ENCODE assay signal across 8 mouse cellular contexts in genomic region chr2:78048030-78048705, GRCm38 (mm10).
DNase-seq lines count a peak whose midpoint lies in the region; ATAC-seq lines count a peak whose summit lies in the region.

No protein-coding gene starts in this region.

- DNase-seq in hindbrain, embryonic 11.5 days (ENCODE audit: low spot score): peak; percentile 69
- DNase-seq in hindbrain, embryonic 10.5 days (ENCODE audit: low spot score): no peak
- DNase-seq in CD4-positive, CD25-positive, alpha-beta regulatory T cell, adult 2 months (ENCODE audit: low read depth, low spot score): peak; percentile 49
- DNase-seq in cerebellum, postnatal 10 days: peak; percentile 35 to 80
- peak; percentile 92 for DNase-seq in midbrain, embryonic 14.5 days
- no peak for DNase-seq in ovary, postnatal 14 days (ENCODE audit: low spot score)

- H3K4me1 ChIP-seq in hindbrain, embryonic 11.5 days (replicated peaks; ENCODE audit: control insufficient read depth, insufficient read depth, low read length): no peaks in the 10 kb centered on the region
- peaks cover 10% of the 10 kb centered on the region for H3K4me1 ChIP-seq in hindbrain, embryonic 10.5 days (replicated peaks)
- H3K4me1 ChIP-seq in hindbrain, embryonic 15.5 days (replicated peaks): peaks cover 13% of the 10 kb centered on the region
- H3K4me1 ChIP-seq in midbrain, embryonic 14.5 days (ENCODE audit: control insufficient read depth, insufficient read depth, low read length): peaks cover 12% of the 10 kb centered on the region; the same call in 1 of the 2 replicates

- H3K9ac ChIP-seq in hindbrain, embryonic 11.5 days (ENCODE audit: low read depth, low read length): no peak overlapping the region
- H3K9ac ChIP-seq in hindbrain, embryonic 15.5 days: 0 out of 2 replicates have a peak overlapping the region, but pooled peaks have one; percentile 7
- H3K9ac ChIP-seq in midbrain, embryonic 14.5 days (replicated peaks; ENCODE audit: low read length): no peak overlapping the region

- no peaks in the 10 kb centered on the region for H3K36me3 ChIP-seq in hindbrain, embryonic 11.5 days (ENCODE audit: control insufficient read depth, insufficient read depth, low read length)
- no peaks in the 10 kb centered on the region for H3K36me3 ChIP-seq in hindbrain, embryonic 10.5 days
- no peaks in the 10 kb centered on the region for H3K36me3 ChIP-seq in hindbrain, embryonic 15.5 days
- no peaks in the 10 kb centered on the region for H3K36me3 ChIP-seq in midbrain, embryonic 14.5 days (ENCODE audit: control insufficient read depth, insufficient read depth, low read length)

- no peak overlapping the region for H3K27ac ChIP-seq in hindbrain, embryonic 11.5 days (ENCODE audit: low read depth, low read length)
- no peak overlapping the region for H3K27ac ChIP-seq in hindbrain, embryonic 10.5 days
- H3K27ac ChIP-seq in hindbrain, embryonic 15.5 days (replicated peaks): peak overlapping the region; percentile 47
- peak overlapping the region; percentile 0; the same call in 1 of the 2 replicates for H3K27ac ChIP-seq in midbrain, embryonic 14.5 days (replicated peaks; ENCODE audit: low read depth, low read length)

- WGBS in hindbrain, embryonic 11.5 days: 49% methylated on average over 11 of the region's 11 CpGs
- WGBS in hindbrain, embryonic 10.5 days: 50% methylated on average over 11 of the region's 11 CpGs
- WGBS in hindbrain, embryonic 15.5 days: 35% methylated on average over 11 of the region's 11 CpGs
- WGBS in midbrain, embryonic 14.5 days: 41% methylated on average over 11 of the region's 11 CpGs

- H3K4me3 ChIP-seq in hindbrain, embryonic 11.5 days (ENCODE audit: low read depth, low read length): no peak overlapping the region
- H3K4me3 ChIP-seq in hindbrain, embryonic 10.5 days: no peak overlapping the region
- no peak overlapping the region for H3K4me3 ChIP-seq in hindbrain, embryonic 15.5 days
- H3K4me3 ChIP-seq in midbrain, embryonic 14.5 days (replicated peaks; ENCODE audit: low read depth, low read length): no peak overlapping the region

- H3K27me3 ChIP-seq in hindbrain, embryonic 11.5 days (ENCODE audit: control insufficient read depth, insufficient read depth, low read length): no peaks in the 10 kb centered on the region
- no peaks in the 10 kb centered on the region for H3K27me3 ChIP-seq in hindbrain, embryonic 10.5 days (ENCODE audit: insufficient read depth, poor library complexity, severe bottlenecking)
- H3K27me3 ChIP-seq in hindbrain, embryonic 15.5 days: no peaks in the 10 kb centered on the region
- H3K27me3 ChIP-seq in midbrain, embryonic 14.5 days (ENCODE audit: control insufficient read depth, insufficient read depth, low read length): no peaks in the 10 kb centered on the region

- H3K9me3 ChIP-seq in hindbrain, embryonic 11.5 days (ENCODE audit: control insufficient read depth, low read length): no peaks in the 10 kb centered on the region
- no peaks in the 10 kb centered on the region for H3K9me3 ChIP-seq in hindbrain, embryonic 10.5 days
- no peaks in the 10 kb centered on the region for H3K9me3 ChIP-seq in hindbrain, embryonic 15.5 days
- no peaks in the 10 kb centered on the region for H3K9me3 ChIP-seq in midbrain, embryonic 14.5 days (ENCODE audit: control insufficient read depth, low read length)

- peak; percentile 51; the same call in 1 of the 2 replicates for ATAC-seq in hindbrain, embryonic 11.5 days (ENCODE audit: low FRiP score)
- peak; percentile 57 for ATAC-seq in hindbrain, embryonic 15.5 days (ENCODE audit: low FRiP score, low read depth)
- ATAC-seq in midbrain, embryonic 14.5 days (ENCODE audit: low FRiP score, low TSS enrichment): peak; percentile 36; the same call in 1 of the 2 replicates
- no peak for ATAC-seq in erythroid progenitor cell, adult 5-6 weeks (replicated peaks; ENCODE audit: low FRiP score, poor library complexity, severe bottlenecking)

- no peak overlapping the region for H3K4me2 ChIP-seq in hindbrain, embryonic 11.5 days (replicated peaks; ENCODE audit: low read depth, low read length)
- H3K4me2 ChIP-seq in hindbrain, embryonic 15.5 days: peak overlapping the region; percentile 51
- peak overlapping the region; percentile 52 for H3K4me2 ChIP-seq in midbrain, embryonic 14.5 days (ENCODE audit: low read length)

Comparison
In these comparisons a context has a peak if more than half of its experiments do, and no peak if none do; other contexts are left out.
1. DNase-seq: peak in hindbrain, embryonic 11.5 days (single experiment), CD4-positive, CD25-positive, alpha-beta regulatory T cell, adult 2 months (single experiment), cerebellum, postnatal 10 days (2 of 2) and midbrain, embryonic 14.5 days (single experiment); none in hindbrain, embryonic 10.5 days (single experiment) and ovary, postnatal 14 days (single experiment).
2. H3K27ac ChIP-seq: peak in hindbrain, embryonic 15.5 days (single experiment) and midbrain, embryonic 14.5 days (single experiment); none in hindbrain, embryonic 11.5 days (single experiment) and hindbrain, embryonic 10.5 days (single experiment).